Mouse (Mus musculus) bone marrow macrophage, adult 2 months (primary cell): ENCODE data around the gene Zfp672.

Experiments used
- CTCF ChIP-seq: IDR thresholded peaks from 2 replicates; pipeline ENCODE4 v1.5.1; 2012; ENCODE audit warnings: low read depth, mild to moderate bottlenecking, low read length, moderate library complexity
- POLR2A ChIP-seq: IDR thresholded peaks from 2 replicates; pipeline ENCODE4 v1.6.1; 2012; ENCODE audit warnings: mild to moderate bottlenecking, low read depth, low read length, borderline replicate concordance

GRCm38 (mm10) chr11:58323570-58324340 is 6.4 kb downstream of the Zfp672 start:
- TF ChIP-seq CTCF, result no peak
- TF ChIP-seq POLR2A, result no peak
